In the genomic region with DNA sequence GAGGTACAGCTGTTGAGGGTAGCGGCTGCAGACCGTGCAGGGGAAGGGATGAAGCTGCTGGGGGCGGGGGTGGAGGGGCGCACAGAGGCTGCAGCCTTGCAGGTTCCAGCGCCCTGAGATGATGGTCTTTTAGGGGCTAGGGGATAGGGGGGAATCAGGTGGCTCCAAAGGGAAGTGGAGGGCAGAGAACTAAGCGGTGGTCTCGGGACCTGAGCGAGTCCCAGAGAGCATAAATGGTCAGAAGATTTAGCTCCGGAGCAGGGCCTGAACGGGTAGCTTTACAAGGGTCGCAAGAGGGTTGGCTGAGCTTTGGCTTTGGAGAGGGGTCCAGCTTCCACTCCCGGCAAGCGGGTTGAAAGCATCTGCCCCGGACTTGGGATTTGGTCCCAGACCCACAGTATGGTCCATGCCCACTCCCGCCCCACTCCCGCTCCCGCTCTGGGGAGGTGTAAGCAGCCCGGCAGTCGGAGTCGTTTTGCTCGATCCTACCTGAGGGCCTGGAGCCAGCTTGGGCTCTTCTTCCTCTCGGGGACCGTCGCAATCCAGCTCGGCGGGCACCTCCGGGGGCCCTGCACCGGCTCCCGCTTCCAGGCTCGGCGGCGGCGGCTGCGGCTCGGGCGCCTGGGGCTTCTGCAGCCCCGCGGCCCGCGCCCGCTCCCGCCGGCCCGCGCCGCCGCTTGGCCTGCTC, we compare ENCODE assay signal across 8 mouse cellular contexts. TPM values are rescaled to one million over a fixed set of nuclear protein-coding genes. Genes with fewer than 3 reads are reported as not detected.
A peak's percentile ranks its signal among the peaks of the same experiment; 100 is the strongest.
DNase-seq lines count a peak whose midpoint lies in the region; ATAC-seq and TF ChIP-seq lines count a peak whose summit lies in the region.

No protein-coding gene starts in this region.

- no peaks in the 10 kb centered on the region for H3K27me3 ChIP-seq in embryonic facial prominence, embryonic 11.5 days (ENCODE audit: control insufficient read depth, insufficient read depth, low read length)
- no peaks in the 10 kb centered on the region for H3K27me3 ChIP-seq in heart, embryonic 13.5 days (replicated peaks)
- no peaks in the 10 kb centered on the region for H3K27me3 ChIP-seq in small intestine, adult 2 months (ENCODE audit: control insufficient read depth, insufficient read depth, low read length)

- H3K9me3 ChIP-seq in embryonic facial prominence, embryonic 11.5 days (replicated peaks; ENCODE audit: control insufficient read depth, low read length) = no peaks in the 10 kb centered on the region
- peaks cover 7% of the 10 kb centered on the region for H3K9me3 ChIP-seq in heart, embryonic 13.5 days

- ATAC-seq in embryonic facial prominence, embryonic 11.5 days (replicated peaks; ENCODE audit: insufficient number of reproducible peaks, low FRiP score, low TSS enrichment, low read depth) = peak; percentile 74
- ATAC-seq in heart, embryonic 13.5 days (ENCODE audit: extremely low read depth, insufficient number of reproducible peaks, low FRiP score, low TSS enrichment) = peak; percentile 67; the same call in 1 of the 2 replicates

- 0% methylated on average over 43 of the region's 47 CpGs for WGBS in embryonic facial prominence, embryonic 11.5 days
- under 1% methylated on average over 45 of the region's 47 CpGs for WGBS in heart, embryonic 13.5 days
- WGBS in small intestine, adult 2 months = 2% methylated on average over 44 of the region's 47 CpGs

- peak overlapping the region; percentile 98 for H3K9ac ChIP-seq in embryonic facial prominence, embryonic 11.5 days (replicated peaks; ENCODE audit: low read length)
- H3K9ac ChIP-seq in heart, embryonic 13.5 days = peak overlapping the region; percentile 96

- H3K4me2 ChIP-seq in embryonic facial prominence, embryonic 11.5 days (ENCODE audit: low read depth, low read length) = peak overlapping the region; percentile 63
- peak overlapping the region; percentile 96 for H3K4me2 ChIP-seq in heart, embryonic 13.5 days

- peak overlapping the region; percentile 73 for H3K27ac ChIP-seq in embryonic facial prominence, embryonic 11.5 days (replicated peaks; ENCODE audit: low read depth, low read length)
- H3K27ac ChIP-seq in heart, embryonic 13.5 days (replicated peaks) = peak overlapping the region; percentile 90
- H3K27ac ChIP-seq in small intestine, adult 2 months (ENCODE audit: insufficient read depth, low read depth, low read length) = no peak overlapping the region

- H3K4me3 ChIP-seq in embryonic facial prominence, embryonic 11.5 days (ENCODE audit: low read depth, low read length) = peak overlapping the region; percentile 84
- H3K4me3 ChIP-seq in heart, embryonic 13.5 days = peak overlapping the region; percentile 94
- peak overlapping the region; percentile 95 for H3K4me3 ChIP-seq in small intestine, adult 2 months (ENCODE audit: low read depth, low read length)

- peaks cover 5% of the 10 kb centered on the region for H3K4me1 ChIP-seq in embryonic facial prominence, embryonic 11.5 days (ENCODE audit: control insufficient read depth, insufficient read depth, low read length)
- peaks cover 12% of the 10 kb centered on the region for H3K4me1 ChIP-seq in heart, embryonic 13.5 days
- H3K4me1 ChIP-seq in small intestine, adult 2 months (ENCODE audit: control insufficient read depth, insufficient read depth, insufficient read length, low read length) = peaks cover 2% of the 10 kb centered on the region; the same call in 1 of the 2 replicates

- TF ChIP-seq POLR2A in small intestine, adult 2 months (IDR thresholded peaks at IDR 0.05; ENCODE audit: low read depth, low read length) = no peak; the same call in 1 of the 2 replicates

- TF ChIP-seq CTCF in small intestine, adult 2 months (IDR thresholded peaks at IDR 0.05; ENCODE audit: extremely low read depth, insufficient read length, insufficient replicate concordance, low read depth, low read length) = no peak

- peak; percentile 64 for DNase-seq in adrenal gland, postnatal 14 days
- no peak for DNase-seq in adrenal gland, adult 18-20 months (ENCODE audit: low spot score in 2 of 2)
- DNase-seq in ZHBTc4 (ENCODE audit: low read depth, low spot score) = peak; percentile 57
- DNase-seq in embryonic facial prominence, embryonic 11.5 days (ENCODE audit: low spot score) = peak; percentile 23
- DNase-seq in kidney, postnatal 10 days = peak; percentile 68
- DNase-seq in lung, postnatal 14 days = peak; percentile 39

- H3K36me3 ChIP-seq in embryonic facial prominence, embryonic 11.5 days (replicated peaks; ENCODE audit: control insufficient read depth, insufficient read depth, low read depth, low read length) = no peaks in the 10 kb centered on the region; the same call in 1 of the 2 replicates
- H3K36me3 ChIP-seq in heart, embryonic 13.5 days = peaks cover 30% of the 10 kb centered on the region
- H3K36me3 ChIP-seq in small intestine, adult 2 months (ENCODE audit: control insufficient read depth, insufficient read depth, low read length) = no peaks in the 10 kb centered on the region

RNA-seq across cellular contexts. Expression of a gene that starts 0.5 kb away (rescaled TPM):
- 42.5 and 50.2 TPM in 2 replicates for total RNA-seq in adrenal gland, postnatal 14 days (2021)
- 10 to 100 TPM; 45.5 to 52.7 TPM for total RNA-seq in adrenal gland, adult 18-20 months (2021)
- 36.7 and 37.0 TPM in 2 replicates for polyA plus RNA-seq in embryonic facial prominence, embryonic 11.5 days (2014; fragmentation: Nextera tagmentation; extraction: Ambion mirVana)
- polyA plus RNA-seq in heart, embryonic 13.5 days (2015; fragmentation: Nextera tagmentation; extraction: Ambion mirVana) = 19.9 and 23.7 TPM in 2 replicates
- polyA plus RNA-seq in small intestine, adult 2 months (2012; rRNA removed) = 51.0 and 76.9 TPM in 2 replicates

RNA-seq across cellular contexts. Expression of a gene that starts 3.1 kb away (rescaled TPM):
- 145 and 156 TPM in 2 replicates for total RNA-seq in adrenal gland, postnatal 14 days (2021)
- total RNA-seq in adrenal gland, adult 18-20 months (2021) = 100 to 1,000 TPM; 141 to 184 TPM
- polyA plus RNA-seq in embryonic facial prominence, embryonic 11.5 days (2014; fragmentation: Nextera tagmentation; extraction: Ambion mirVana) = 55.6 and 57.8 TPM in 2 replicates
- 102 and 121 TPM in 2 replicates for polyA plus RNA-seq in heart, embryonic 13.5 days (2015; fragmentation: Nextera tagmentation; extraction: Ambion mirVana)
- 17.6 and 21.1 TPM in 2 replicates for polyA plus RNA-seq in small intestine, adult 2 months (2012; rRNA removed)

RNA-seq across cellular contexts. Expression of a gene that starts 29.3 kb away (rescaled TPM):
- 11.6 and 15.4 TPM in 2 replicates for total RNA-seq in adrenal gland, postnatal 14 days (2021)
- total RNA-seq in adrenal gland, adult 18-20 months (2021) = 10 to 100 TPM; 11.7 to 16.1 TPM
- 14.2 and 16.3 TPM in 2 replicates for polyA plus RNA-seq in embryonic facial prominence, embryonic 11.5 days (2014; fragmentation: Nextera tagmentation; extraction: Ambion mirVana)
- 20.6 and 21.2 TPM in 2 replicates for polyA plus RNA-seq in heart, embryonic 13.5 days (2015; fragmentation: Nextera tagmentation; extraction: Ambion mirVana)
- polyA plus RNA-seq in small intestine, adult 2 months (2012; rRNA removed) = 11.4 and 16.7 TPM in 2 replicates

RNA-seq across cellular contexts. Expression of a gene that starts 34.0 kb away (rescaled TPM):
- 38.4 and 46.0 TPM in 2 replicates for total RNA-seq in adrenal gland, postnatal 14 days (2021)
- 10 to 100 TPM; 40.6 to 47.1 TPM for total RNA-seq in adrenal gland, adult 18-20 months (2021)
- 77.7 and 81.4 TPM in 2 replicates for polyA plus RNA-seq in embryonic facial prominence, embryonic 11.5 days (2014; fragmentation: Nextera tagmentation; extraction: Ambion mirVana)
- polyA plus RNA-seq in heart, embryonic 13.5 days (2015; fragmentation: Nextera tagmentation; extraction: Ambion mirVana) = 29.6 and 30.6 TPM in 2 replicates
- 27.3 and 53.6 TPM in 2 replicates for polyA plus RNA-seq in small intestine, adult 2 months (2012; rRNA removed)

RNA-seq across cellular contexts. Expression of a gene that starts 41.3 kb away (rescaled TPM):
- total RNA-seq in adrenal gland, postnatal 14 days (2021) = 3.4 and 11.6 TPM in 2 replicates
- total RNA-seq in adrenal gland, adult 18-20 months (2021) = 1 to 10 TPM; 5.1 to 5.3 TPM
- polyA plus RNA-seq in embryonic facial prominence, embryonic 11.5 days (2014; fragmentation: Nextera tagmentation; extraction: Ambion mirVana) = 1.0 and 1.3 TPM in 2 replicates
- polyA plus RNA-seq in heart, embryonic 13.5 days (2015; fragmentation: Nextera tagmentation; extraction: Ambion mirVana) = 1.1 and 1.2 TPM in 2 replicates
- polyA plus RNA-seq in small intestine, adult 2 months (2012; rRNA removed) = 14.1 and 25.7 TPM in 2 replicates

Comparison
In these comparisons a context has a peak if more than half of its experiments do, and no peak if none do; other contexts are left out.
1. DNase-seq: peak in adrenal gland, postnatal 14 days (single experiment), ZHBTc4 (single experiment), embryonic facial prominence, embryonic 11.5 days (single experiment), kidney, postnatal 10 days (single experiment) and lung, postnatal 14 days (single experiment); none in adrenal gland, adult 18-20 months (0 of 2).
2. Peak in every context shown above with its lines, with median percentiles within 50 percentile points of each other: H3K4me3 ChIP-seq.